Mouse (Mus musculus) urinary bladder, postnatal 36 days (tissue): Measurements from ENCODE around the gene Fbxl21.
A peak's percentile ranks its signal among the peaks of the same experiment; 100 is the strongest.

ENCODE experiments used
- DNase-seq, 2 experiments: peaks; one replicate each; pipeline ENCODE4 v3.0.0; 2022; ENCODE audit warnings: low spot score in 2 of 2, mixed read lengths in 1 of 2

Gene Fbxl21

GRCm38 (mm10) chr13:56522081-56522820 is at the start of gene Fbxl21:
Gene Fbxl21 (plus strand): TSS chr13:56522472.
- peak; percentile 95 to 96 for DNase-seq

- DNase-seq, result no peak
Observed at GRCm38 (mm10) chr13:56472661-56473060, 49.6 kb upstream of the Fbxl21 start.

GRCm38 (mm10) chr13:56475363-56475762 is 46.9 kb upstream of the Fbxl21 start:
- peak in 1 of 2 experiments; percentile 31 for DNase-seq

GRCm38 (mm10) chr13:56476790-56477189 is 45.5 kb upstream of the Fbxl21 start:
- no peak for DNase-seq

GRCm38 (mm10) chr13:56477271-56477670 is 45.0 kb upstream of the Fbxl21 start:
- DNase-seq, result no peak

- no peak for DNase-seq
Observed at GRCm38 (mm10) chr13:56478027-56478426, 44.2 kb upstream of the Fbxl21 start.

GRCm38 (mm10) chr13:56482146-56482545 is 40.1 kb upstream of the Fbxl21 start, which contains the start of gene Il9:
Gene Il9 (minus strand): TSS chr13:56482246.
- no peak for DNase-seq

- no peak for DNase-seq
Observed at GRCm38 (mm10) chr13:56488012-56488411, 34.3 kb upstream of the Fbxl21 start.

- DNase-seq, result no peak
Observed at GRCm38 (mm10) chr13:56494440-56494839, 27.8 kb upstream of the Fbxl21 start.

- no peak for DNase-seq
Observed at GRCm38 (mm10) chr13:56500132-56500531, 22.1 kb upstream of the Fbxl21 start.

- no peak for DNase-seq
Observed at GRCm38 (mm10) chr13:56500636-56501035, 21.6 kb upstream of the Fbxl21 start.

GRCm38 (mm10) chr13:56501866-56502420 is 20.3 kb upstream of the Fbxl21 start:
- no peak for DNase-seq

GRCm38 (mm10) chr13:56506871-56507496 is 15.3 kb upstream of the Fbxl21 start:
- DNase-seq, result no peak

- no peak for DNase-seq
Observed at GRCm38 (mm10) chr13:56509796-56510195, 12.5 kb upstream of the Fbxl21 start.

GRCm38 (mm10) chr13:56513595-56513994 is 8.7 kb upstream of the Fbxl21 start:
- DNase-seq, result no peak

- DNase-seq, result no peak
Observed at GRCm38 (mm10) chr13:56516311-56516710, 6.0 kb upstream of the Fbxl21 start.

- DNase-seq, result no peak
Observed at GRCm38 (mm10) chr13:56516816-56517215, 5.5 kb upstream of the Fbxl21 start.

- DNase-seq, result no peak
Observed at GRCm38 (mm10) chr13:56522821-56523167, 522 bp downstream of the Fbxl21 start.

GRCm38 (mm10) chr13:56526871-56527270 is 4.6 kb downstream of the Fbxl21 start:
- no peak for DNase-seq

GRCm38 (mm10) chr13:56527846-56528245 is 5.6 kb downstream of the Fbxl21 start:
- no peak for DNase-seq

- no peak for DNase-seq
Observed at GRCm38 (mm10) chr13:56528281-56528680, 6.0 kb downstream of the Fbxl21 start.

- no peak for DNase-seq
Observed at GRCm38 (mm10) chr13:56529031-56529430, 6.8 kb downstream of the Fbxl21 start.

- no peak for DNase-seq
Observed at GRCm38 (mm10) chr13:56529685-56530084, 7.4 kb downstream of the Fbxl21 start.
